Mouse (Mus musculus): ENCODE data around the gene Armh1.

GRCm38 (mm10) chr4:117267284-117267683 lies 15.4 kb upstream of the Armh1 start:
- TF ChIP-seq POLR2A (IDR thresholded peaks at IDR 0.05; ENCODE audit: low read depth, low read length), result no peak
- peak; percentile 95 for TF ChIP-seq CTCF (conservative IDR thresholded peaks at IDR 0.05; ENCODE audit: insufficient read depth, insufficient read length, low read depth, low read length)

Data from kidney, adult 2 months (tissue).